In the genomic region with DNA sequence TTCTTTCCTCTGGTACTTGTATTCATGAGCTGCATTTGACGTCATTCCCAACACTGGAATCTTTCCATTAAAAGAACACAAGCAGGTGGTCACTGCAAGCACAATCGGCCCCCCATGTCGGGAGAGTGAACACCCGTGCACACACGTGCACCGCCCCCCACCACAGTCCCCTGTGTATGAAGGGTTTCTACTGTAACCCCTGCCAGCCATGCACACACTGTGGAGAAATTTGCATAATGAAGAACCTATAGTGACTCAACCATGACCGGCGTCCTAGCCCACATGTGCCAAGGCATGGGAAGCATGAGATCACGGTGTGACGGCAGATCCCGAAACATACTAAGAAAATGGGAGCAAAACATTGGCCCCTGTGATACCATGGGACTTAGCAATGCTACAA, we compare ENCODE assay signal across 21 mouse cellular contexts.
DNase-seq lines count a peak whose midpoint lies in the region; ATAC-seq and TF ChIP-seq lines count a peak whose summit lies in the region.
"Had no signal": no experiment of that assay in that cellular context is flagged by ENCODE, and none has a peak within 500 bp of the region (broad histone marks: within the 10 kb centered on the region; RNA-seq: fewer than 3 reads in every experiment).

No protein-coding gene starts in this region.

- no peak for DNase-seq in hindbrain, postnatal 0 days (ENCODE audit: low spot score)
- DNase-seq in left cerebral cortex, adult 2 months (ENCODE audit: extremely low spot score in 1 of 2, low spot score in 2 of 2) = no peak
- DNase-seq in left cerebral cortex, adult 18-20 months (ENCODE audit: low spot score in 2 of 2) = no peak
- no peak for DNase-seq in neural tube, embryonic 11.5 days (ENCODE audit: low spot score)
- DNase-seq in c-Kit-positive CD71-positive TER-119-positive erythroid progenitor cells, embryonic 14.5 days (ENCODE audit: low spot score) = no peak
- DNase-seq: adrenal gland, adult 2 months; adrenal gland, postnatal 25 days; cerebellum, adult 2 months; forebrain, postnatal 0 days; gastrocnemius, postnatal 36 days; heart, adult 11 months; heart, postnatal 36 days had no signal

- H3K27ac ChIP-seq in hindbrain, embryonic 12.5 days = no peak overlapping the region
- no peak overlapping the region for H3K27ac ChIP-seq in hindbrain, postnatal 0 days
- H3K27ac ChIP-seq in left cerebral cortex, adult 2 months = peak overlapping the region; percentile 17; the same call in 1 of the 2 replicates
- no peak overlapping the region for H3K27ac ChIP-seq in neural tube, embryonic 11.5 days (ENCODE audit: low read depth, low read length)
- H3K27ac ChIP-seq in neural tube, embryonic 15.5 days (replicated peaks) = no peak overlapping the region
- no peak overlapping the region for H3K27ac ChIP-seq in midbrain, embryonic 16.5 days (ENCODE audit: low read length)
- H3K27ac ChIP-seq: embryonic facial prominence, embryonic 10.5 days; forebrain, embryonic 13.5 days; heart, embryonic 13.5 days had no signal

- H3K4me2 ChIP-seq in hindbrain, embryonic 12.5 days (replicated peaks) = no peak overlapping the region
- H3K4me2 ChIP-seq in hindbrain, postnatal 0 days (ENCODE audit: low read depth, low read length) = no peak overlapping the region
- no peak overlapping the region for H3K4me2 ChIP-seq in neural tube, embryonic 11.5 days (ENCODE audit: low read depth)
- H3K4me2 ChIP-seq in neural tube, embryonic 15.5 days = no peak overlapping the region
- no peak overlapping the region for H3K4me2 ChIP-seq in midbrain, embryonic 16.5 days (ENCODE audit: low read length)
- H3K4me2 ChIP-seq: forebrain, embryonic 13.5 days; heart, embryonic 13.5 days had no signal

- no peak overlapping the region for H3K9ac ChIP-seq in hindbrain, embryonic 12.5 days
- no peak overlapping the region for H3K9ac ChIP-seq in hindbrain, postnatal 0 days (replicated peaks; ENCODE audit: low read length)
- no peak overlapping the region for H3K9ac ChIP-seq in neural tube, embryonic 11.5 days (ENCODE audit: low read length)
- no peak overlapping the region for H3K9ac ChIP-seq in neural tube, embryonic 15.5 days (replicated peaks)
- no peak overlapping the region for H3K9ac ChIP-seq in midbrain, embryonic 16.5 days (ENCODE audit: low read depth, low read length)
- H3K9ac ChIP-seq: forebrain, embryonic 13.5 days; forebrain, postnatal 0 days; heart, embryonic 13.5 days had no signal

- no peaks in the 10 kb centered on the region for H3K27me3 ChIP-seq in hindbrain, embryonic 12.5 days
- no peaks in the 10 kb centered on the region for H3K27me3 ChIP-seq in hindbrain, postnatal 0 days (ENCODE audit: insufficient read depth, low read length)
- no peaks in the 10 kb centered on the region for H3K27me3 ChIP-seq in neural tube, embryonic 11.5 days (ENCODE audit: control insufficient read depth, insufficient read depth, low read length)
- H3K27me3 ChIP-seq in neural tube, embryonic 15.5 days (replicated peaks) = no peaks in the 10 kb centered on the region
- H3K27me3 ChIP-seq in midbrain, embryonic 16.5 days (ENCODE audit: control insufficient read depth, insufficient read depth, low read depth, low read length) = no peaks in the 10 kb centered on the region
- H3K27me3 ChIP-seq: CH12.LX; forebrain, embryonic 13.5 days; heart, embryonic 13.5 days; Patski had no signal

- TF ChIP-seq CTCF in hindbrain, postnatal 0 days (IDR thresholded peaks at IDR 0.05; ENCODE audit: low read depth) = no peak
- no peak for TF ChIP-seq CTCF in left cerebral cortex, adult 2 months (IDR thresholded peaks at IDR 0.05)

- no peak overlapping the region for H3K4me3 ChIP-seq in hindbrain, embryonic 12.5 days
- no peak overlapping the region for H3K4me3 ChIP-seq in hindbrain, postnatal 0 days (ENCODE audit: low read length)
- no peak overlapping the region for H3K4me3 ChIP-seq in left cerebral cortex, adult 2 months
- H3K4me3 ChIP-seq in neural tube, embryonic 11.5 days (ENCODE audit: low read depth, low read length) = no peak overlapping the region
- H3K4me3 ChIP-seq in neural tube, embryonic 15.5 days (replicated peaks) = no peak overlapping the region
- no peak overlapping the region for H3K4me3 ChIP-seq in midbrain, embryonic 16.5 days (ENCODE audit: low read depth, low read length)
- H3K4me3 ChIP-seq: embryonic facial prominence, embryonic 10.5 days; forebrain, embryonic 13.5 days; heart, embryonic 13.5 days had no signal

- intact Hi-C loops in left cerebral cortex, adult 2 months (cut with DNase I) = no loop called here

- no peaks in the 10 kb centered on the region for H3K36me3 ChIP-seq in hindbrain, embryonic 12.5 days
- H3K36me3 ChIP-seq in hindbrain, postnatal 0 days (ENCODE audit: insufficient read depth, low read length) = no peaks in the 10 kb centered on the region
- H3K36me3 ChIP-seq in neural tube, embryonic 11.5 days (ENCODE audit: control insufficient read depth, insufficient read depth, low read length) = no peaks in the 10 kb centered on the region
- H3K36me3 ChIP-seq in neural tube, embryonic 15.5 days = no peaks in the 10 kb centered on the region
- H3K36me3 ChIP-seq in midbrain, embryonic 16.5 days (ENCODE audit: control insufficient read depth, insufficient read depth, low read length) = no peaks in the 10 kb centered on the region
- H3K36me3 ChIP-seq: embryonic facial prominence, embryonic 10.5 days; heart, embryonic 13.5 days had no signal

- H3K9me3 ChIP-seq in hindbrain, embryonic 12.5 days (replicated peaks) = peaks cover 12% of the 10 kb centered on the region; the same call in 1 of the 2 replicates
- H3K9me3 ChIP-seq in hindbrain, postnatal 0 days (ENCODE audit: low read length) = no peaks in the 10 kb centered on the region
- no peaks in the 10 kb centered on the region for H3K9me3 ChIP-seq in neural tube, embryonic 11.5 days (ENCODE audit: control insufficient read depth, low read length)
- no peaks in the 10 kb centered on the region for H3K9me3 ChIP-seq in neural tube, embryonic 15.5 days (replicated peaks)
- no peaks in the 10 kb centered on the region for H3K9me3 ChIP-seq in midbrain, embryonic 16.5 days (replicated peaks; ENCODE audit: control insufficient read depth, low read length, poor library complexity, severe bottlenecking)

- peak; percentile 38; the same call in 1 of the 2 replicates for ATAC-seq in hindbrain, embryonic 12.5 days (ENCODE audit: low FRiP score)
- no peak for ATAC-seq in hindbrain, postnatal 0 days
- ATAC-seq in neural tube, embryonic 11.5 days (ENCODE audit: insufficient read depth, low FRiP score, low TSS enrichment) = 0 out of 2 replicates have a peak, but pooled peaks have one; percentile 50
- ATAC-seq in neural tube, embryonic 15.5 days (ENCODE audit: low FRiP score) = no peak
- peak; percentile 40; the same call in 1 of the 2 replicates for ATAC-seq in midbrain, embryonic 16.5 days
- ATAC-seq: activated CD4-positive, CD25-positive, alpha-beta regulatory T cell, adult 4 months; forebrain, embryonic 13.5 days; forebrain, postnatal 0 days; Patski had no signal

- 73% methylated on average over 11 of the region's 11 CpGs for WGBS in hindbrain, embryonic 12.5 days
- 43% methylated on average over 11 of the region's 11 CpGs for WGBS in hindbrain, postnatal 0 days
- WGBS in neural tube, embryonic 11.5 days = 87% methylated on average over 11 of the region's 11 CpGs
- 70% methylated on average over 11 of the region's 11 CpGs for WGBS in neural tube, embryonic 15.5 days
- WGBS in midbrain, embryonic 16.5 days = 76% methylated on average over 11 of the region's 11 CpGs

- H3K4me1 ChIP-seq in hindbrain, embryonic 12.5 days = peaks cover 13% of the 10 kb centered on the region
- peaks cover 7% of the 10 kb centered on the region; the same call in 1 of the 2 replicates for H3K4me1 ChIP-seq in hindbrain, postnatal 0 days (ENCODE audit: insufficient read depth, low read length)
- H3K4me1 ChIP-seq in neural tube, embryonic 11.5 days (ENCODE audit: control insufficient read depth, insufficient read depth, low read length) = no peaks in the 10 kb centered on the region
- H3K4me1 ChIP-seq in neural tube, embryonic 15.5 days = peaks cover 11% of the 10 kb centered on the region
- H3K4me1 ChIP-seq in midbrain, embryonic 16.5 days (ENCODE audit: control insufficient read depth, insufficient read depth, low read length) = peaks cover 22% of the 10 kb centered on the region
- H3K4me1 ChIP-seq: embryonic facial prominence, embryonic 10.5 days; heart, embryonic 13.5 days had no signal

Comparison
In these comparisons a context has a peak if more than half of its experiments do, and no peak if none do; other contexts are left out.
1. ATAC-seq: peak in hindbrain, embryonic 12.5 days (single experiment), neural tube, embryonic 11.5 days (single experiment) and midbrain, embryonic 16.5 days (single experiment); none in hindbrain, postnatal 0 days (single experiment) and neural tube, embryonic 15.5 days (single experiment).